Mouse (Mus musculus): Measurements from ENCODE around the gene Prok1.

Prok1 gene

GRCm38 (mm10) chr3:107233945-107234344 is 5.6 kb downstream of the Prok1 start:
- DNase-seq: no peak

- peak; percentile 41 for DNase-seq
Observed at GRCm38 (mm10) chr3:107233351-107233813, 6.1 kb downstream of the Prok1 start.

- no peak for DNase-seq
Observed at GRCm38 (mm10) chr3:107231202-107231601, 8.3 kb downstream of the Prok1 start.

GRCm38 (mm10) chr3:107230527-107230926 is 9.0 kb downstream of the Prok1 start, which contains the start of gene A630076J17Rik:
TSS of gene A630076J17Rik (plus strand) at chr3:107230614.
- no peak for DNase-seq

- DNase-seq: no peak
Observed at GRCm38 (mm10) chr3:107229822-107230221, 9.7 kb downstream of the Prok1 start.

GRCm38 (mm10) chr3:107229221-107229620 is 10.3 kb downstream of the Prok1 start:
- DNase-seq: no peak

- no peak for DNase-seq
Observed at GRCm38 (mm10) chr3:107225820-107226219, 13.7 kb downstream of the Prok1 start.

GRCm38 (mm10) chr3:107223230-107223629 is 16.3 kb downstream of the Prok1 start:
- DNase-seq: no peak

- no peak for DNase-seq
Observed at GRCm38 (mm10) chr3:107221608-107222007, 17.9 kb downstream of the Prok1 start, which contains the start of gene Cym. TSS of gene Cym (minus strand) at chr3:107221732.

- no peak for DNase-seq
Observed at GRCm38 (mm10) chr3:107218572-107218971, 20.9 kb downstream of the Prok1 start.

- no peak for DNase-seq
Observed at GRCm38 (mm10) chr3:107217101-107217480, 22.4 kb downstream of the Prok1 start.

- DNase-seq: no peak
Observed at GRCm38 (mm10) chr3:107216400-107217100, 23.0 kb downstream of the Prok1 start.

GRCm38 (mm10) chr3:107214606-107215005 is 24.9 kb downstream of the Prok1 start:
- no peak for DNase-seq

GRCm38 (mm10) chr3:107207625-107208253 is 31.8 kb downstream of the Prok1 start:
- DNase-seq: no peak

GRCm38 (mm10) chr3:107206490-107207150 is 32.9 kb downstream of the Prok1 start:
- DNase-seq: no peak

- peak; percentile 45 for DNase-seq
Observed at GRCm38 (mm10) chr3:107205994-107206393, 33.5 kb downstream of the Prok1 start.

GRCm38 (mm10) chr3:107205170-107205569 is 34.3 kb downstream of the Prok1 start:
- no peak for DNase-seq

- DNase-seq: no peak
Observed at GRCm38 (mm10) chr3:107204413-107204812, 35.1 kb downstream of the Prok1 start.

- DNase-seq: no peak
Observed at GRCm38 (mm10) chr3:107201310-107202180, 38.0 kb downstream of the Prok1 start.

- no peak for DNase-seq
Observed at GRCm38 (mm10) chr3:107188226-107188899, 51.1 kb downstream of the Prok1 start.

- DNase-seq: no peak
Observed at GRCm38 (mm10) chr3:107187022-107187421, 52.5 kb downstream of the Prok1 start.

- no peak for DNase-seq
Observed at GRCm38 (mm10) chr3:107185597-107185996, 53.9 kb downstream of the Prok1 start.

All from kidney, adult 11 months (tissue).